Mouse (Mus musculus) forebrain, postnatal 0 days (tissue): ENCODE results near the gene Krt13. TPM values are rescaled to one million over a fixed set of nuclear protein-coding genes. Genes with fewer than 3 reads are reported as not detected.
A peak's percentile ranks its signal among the peaks of the same experiment; 100 is the strongest.

Source experiments
- ATAC-seq: fragments of 200-750 bp; cut with Nextera tagmentation; 2 replicates; pipeline ENCODE4 v1.8.0; 2017; ENCODE audit warnings: mild to moderate bottlenecking, moderate library complexity
- DNase-seq: peaks from one replicate; pipeline ENCODE4 v3.0.0-alpha.2; 2015
- H3K27ac ChIP-seq: fragments of 300-500 bp; sonication (generic); 2 replicates; pipeline ENCODE4 v1.5.1; 2014; ENCODE audit warnings: low read depth, mild to moderate bottlenecking, antibody characterized with exemption, low read length, moderate library complexity, mixed read lengths
- H3K27me3 ChIP-seq: fragments of 300-500 bp; sonication (generic); 2 replicates; pipeline ENCODE4 v1.6.1; 2014; ENCODE audit warnings: mild to moderate bottlenecking, low read length, mixed read lengths; ENCODE audit not compliant: insufficient read depth
- H3K36me3 ChIP-seq: fragments of 300-500 bp; sonication (generic); 2 replicates; pipeline ENCODE4 v1.6.1; 2014; ENCODE audit warnings: mild to moderate bottlenecking, moderate library complexity; ENCODE audit not compliant: insufficient read depth
- H3K4me1 ChIP-seq: fragments of 300-500 bp; sonication (generic); 2 replicates; pipeline ENCODE4 v1.6.1; 2014; ENCODE audit warnings: antibody characterized with exemption; ENCODE audit not compliant: insufficient read depth
- H3K4me2 ChIP-seq: fragments of 300-500 bp; sonication (generic); 2 replicates; pipeline ENCODE4 v1.6.1; 2014; ENCODE audit warnings: low read depth, mild to moderate bottlenecking, moderate library complexity
- H3K4me3 ChIP-seq: fragments of 300-500 bp; sonication (generic); 2 replicates; pipeline ENCODE4 v1.5.1; 2014; ENCODE audit warnings: low read depth, low read length, mixed read lengths
- H3K9ac ChIP-seq: fragments of 300-500 bp; sonication (generic); 2 replicates; pipeline ENCODE4 v1.6.1; 2014; ENCODE audit warnings: mild to moderate bottlenecking
- H3K9me3 ChIP-seq: fragments of 300-500 bp; sonication (generic); 2 replicates; pipeline ENCODE4 v1.6.1; 2016; ENCODE audit warnings: low read length
- CTCF ChIP-seq: sonication (generic); IDR thresholded peaks from 2 replicates; pipeline ENCODE4 v1.5.1; 2016; ENCODE audit warnings: antibody characterized with exemption, control low read depth, low read depth
- WGBS: fragments of 180-500 bp; shearing (Covaris S2); extraction: QIAGEN DNeasy Blood & Tissue Kit; methylation state at CpG from one replicate; pipeline ENCODE4 v1.1.7; 2014; 5-methylcytosine and 5-hydroxymethylcytosine counted together
- polyA plus RNA-seq: library from polyadenylated mRNA; unstranded; fragments of >200 nt; fragmentation: Nextera tagmentation; extraction: Ambion mirVana; gene quantifications from 2 replicates; pipeline ENCODE4 v1.2.1, GENCODE M21; 2015
- total RNA-seq: library from RNA; depleted of rRNA; stranded (reverse); fragments of >200 nt; gene quantifications from 2 replicates; pipeline ENCODE4 v1.2.3, GENCODE M21; 2014; rRNA removed

The Krt13 gene
- not detected in 2 replicates for total RNA-seq
- 0.31 TPM in 1 of 2 replicates, not detected in the other for polyA plus RNA-seq

- no peak for ATAC-seq
- TF ChIP-seq CTCF, result no peak
- H3K27me3 ChIP-seq, result no peaks in the 10 kb centered on the region
Measured at GRCm38 (mm10) chr11:100121466-100121865, at the start of gene Krt13. Gene Krt13, minus strand, starts transcription at chr11:100121566.

GRCm38 (mm10) chr11:100168765-100169762 lies 47.7 kb upstream of the Krt13 start:
- Histone ChIP-seq H3K36me3 (no peaks in the 10 kb centered on the region), H3K4me2 (no peak overlapping the region), H3K4me3 (no peak overlapping the region), H3K9me3 (no peaks in the 10 kb centered on the region), H3K4me1 (no peaks in the 10 kb centered on the region), H3K9ac (no peak overlapping the region), H3K27me3 (no peaks in the 10 kb centered on the region), H3K27ac (no peak overlapping the region)
- peak; percentile 67 for DNase-seq
- TF ChIP-seq CTCF, result peak; percentile 76
- WGBS, result 32% methylated on average over 14 of the region's 14 CpGs
- peak; percentile 51 for ATAC-seq

More at GRCm38 (mm10) chr11:100121466-100121865, at the start of gene Krt13:
- Histone ChIP-seq H3K4me3 (no peak within 1 kb of the TSS), H3K27ac (no peak within 1 kb of the TSS), H3K36me3 (no peaks in the 10 kb centered on the region), H3K4me1 (no peaks in the 10 kb centered on the region), H3K9me3 (no peaks in the 10 kb centered on the region), H3K9ac (no peak within 1 kb of the TSS), H3K4me2 (no peak within 1 kb of the TSS)
- DNase-seq, result no peak
- 86% methylated on average over 3 of the region's 3 CpGs for WGBS

GRCm38 (mm10) chr11:100168071-100168470 lies 46.7 kb upstream of the Krt13 start:
- no peak overlapping the region for H3K4me3 ChIP-seq
- H3K36me3 ChIP-seq, result no peaks in the 10 kb centered on the region
- no peaks in the 10 kb centered on the region for H3K9me3 ChIP-seq
- WGBS, result 92% methylated on average over 8 of the region's 8 CpGs
- no peaks in the 10 kb centered on the region for H3K4me1 ChIP-seq
- no peak for TF ChIP-seq CTCF
- ATAC-seq, result no peak
- H3K9ac ChIP-seq, result no peak overlapping the region
- H3K27me3 ChIP-seq, result no peaks in the 10 kb centered on the region
- no peak overlapping the region for H3K4me2 ChIP-seq
- no peak overlapping the region for H3K27ac ChIP-seq
- no peak for DNase-seq

- H3K27ac ChIP-seq, result no peak overlapping the region
- no peaks in the 10 kb centered on the region for H3K9me3 ChIP-seq
- WGBS, result 75% methylated on average over 7 of the region's 7 CpGs
- no peaks in the 10 kb centered on the region for H3K27me3 ChIP-seq
- H3K4me3 ChIP-seq, result no peak overlapping the region
- H3K36me3 ChIP-seq, result no peaks in the 10 kb centered on the region
- H3K4me1 ChIP-seq, result no peaks in the 10 kb centered on the region
- H3K9ac ChIP-seq, result no peak overlapping the region
- ATAC-seq (no peak), DNase-seq (no peak)
- H3K4me2 ChIP-seq, result no peak overlapping the region
- no peak for TF ChIP-seq CTCF
Measured at GRCm38 (mm10) chr11:100164392-100164791, 43.0 kb upstream of the Krt13 start.

GRCm38 (mm10) chr11:100157908-100158477 lies 36.6 kb upstream of the Krt13 start:
- no peaks in the 10 kb centered on the region for H3K4me1 ChIP-seq

GRCm38 (mm10) chr11:100157331-100157730 lies 36.0 kb upstream of the Krt13 start:
- ATAC-seq, result no peak
- TF ChIP-seq CTCF, result no peak
- Histone ChIP-seq H3K27ac (no peak overlapping the region), H3K9ac (no peak overlapping the region), H3K9me3 (no peaks in the 10 kb centered on the region), H3K4me3 (no peak overlapping the region), H3K4me2 (no peak overlapping the region), H3K27me3 (no peaks in the 10 kb centered on the region), H3K4me1 (no peaks in the 10 kb centered on the region), H3K36me3 (no peaks in the 10 kb centered on the region)
- 85% methylated on average over 3 of the region's 3 CpGs for WGBS
- no peak for DNase-seq

More at GRCm38 (mm10) chr11:100157908-100158477, 36.6 kb upstream of the Krt13 start:
- Histone ChIP-seq H3K36me3 (no peaks in the 10 kb centered on the region), H3K27me3 (no peaks in the 10 kb centered on the region), H3K4me2 (no peak overlapping the region), H3K27ac (no peak overlapping the region), H3K9ac (no peak overlapping the region), H3K9me3 (no peaks in the 10 kb centered on the region), H3K4me3 (no peak overlapping the region)
- TF ChIP-seq CTCF, result no peak
- WGBS, result 52% methylated on average over 6 of the region's 6 CpGs
- ATAC-seq (no peak), DNase-seq (no peak)
